Mouse (Mus musculus) neural tube, embryonic 11.5 days (tissue): ENCODE measurements around the gene Zfp128. TPM values are rescaled to one million over a fixed set of nuclear protein-coding genes. Genes with fewer than 3 reads are reported as not detected.
A peak's percentile ranks its signal among the peaks of the same experiment; 100 is the strongest.
"Not testable (repeated sequence)": the region's sequence is repeated elsewhere in the genome, so short reads cannot be mapped to it uniquely, and the experiment has no call there.

Experiments used
- ATAC-seq: fragments of 200-750 bp; cut with Nextera tagmentation; 2 replicates; pipeline ENCODE4 v1.8.0; 2017; ENCODE audit warnings: moderate number of reproducible peaks, mild to moderate bottlenecking, moderate TSS enrichment, moderate library complexity; ENCODE audit not compliant: insufficient read depth, low FRiP score, low TSS enrichment
- DNase-seq: peaks from one replicate; pipeline ENCODE4 v3.0.0-alpha.2; 2015; ENCODE audit warnings: low spot score
- H3K27ac ChIP-seq: fragments of 300-500 bp; sonication (generic); 2 replicates; pipeline ENCODE4 v1.5.1; 2014; ENCODE audit warnings: low read depth, mild to moderate bottlenecking, low read length
- H3K27me3 ChIP-seq: fragments of 300-500 bp; sonication (generic); 2 replicates; pipeline ENCODE4 v1.6.1; 2014; ENCODE audit warnings: mild to moderate bottlenecking, low read length, mixed read lengths; ENCODE audit not compliant: control insufficient read depth, insufficient read depth
- H3K36me3 ChIP-seq: fragments of 300-500 bp; sonication (generic); 2 replicates; pipeline ENCODE4 v1.6.1; 2014; ENCODE audit warnings: mild to moderate bottlenecking, low read length, moderate library complexity, mixed read lengths; ENCODE audit not compliant: control insufficient read depth, insufficient read depth
- H3K4me1 ChIP-seq: fragments of 300-500 bp; sonication (generic); 2 replicates; pipeline ENCODE4 v1.6.1; 2014; ENCODE audit warnings: low read length, mixed read lengths; ENCODE audit not compliant: control insufficient read depth, insufficient read depth
- H3K4me2 ChIP-seq: fragments of 300-500 bp; sonication (generic); 2 replicates; pipeline ENCODE4 v1.6.1; 2014; ENCODE audit warnings: low read depth, mild to moderate bottlenecking, moderate library complexity
- H3K4me3 ChIP-seq: fragments of 300-500 bp; sonication (generic); 2 replicates; pipeline ENCODE4 v1.5.1; 2014; ENCODE audit warnings: low read depth, low read length
- H3K9ac ChIP-seq: fragments of 300-500 bp; sonication (generic); 2 replicates; pipeline ENCODE4 v1.6.1; 2014; ENCODE audit warnings: mild to moderate bottlenecking, low read length
- H3K9me3 ChIP-seq: fragments of 300-500 bp; sonication (generic); 2 replicates; pipeline ENCODE4 v1.6.1; 2016; ENCODE audit warnings: low read length; ENCODE audit not compliant: control insufficient read depth
- WGBS: fragments of 180-500 bp; shearing (Covaris S2); extraction: QIAGEN DNeasy Blood & Tissue Kit; methylation state at CpG from one replicate; pipeline ENCODE4 v1.1.7; 2014; 5-methylcytosine and 5-hydroxymethylcytosine counted together
- polyA plus RNA-seq: library from polyadenylated mRNA; unstranded; fragments of >200 nt; fragmentation: Nextera tagmentation; extraction: Ambion mirVana; gene quantifications from 2 replicates; pipeline ENCODE4 v1.2.1, GENCODE M21; 2014

Zfp128 gene
- polyA plus RNA-seq, 1 experiment from 2014 or later, result 7.0 TPM

DNA sequence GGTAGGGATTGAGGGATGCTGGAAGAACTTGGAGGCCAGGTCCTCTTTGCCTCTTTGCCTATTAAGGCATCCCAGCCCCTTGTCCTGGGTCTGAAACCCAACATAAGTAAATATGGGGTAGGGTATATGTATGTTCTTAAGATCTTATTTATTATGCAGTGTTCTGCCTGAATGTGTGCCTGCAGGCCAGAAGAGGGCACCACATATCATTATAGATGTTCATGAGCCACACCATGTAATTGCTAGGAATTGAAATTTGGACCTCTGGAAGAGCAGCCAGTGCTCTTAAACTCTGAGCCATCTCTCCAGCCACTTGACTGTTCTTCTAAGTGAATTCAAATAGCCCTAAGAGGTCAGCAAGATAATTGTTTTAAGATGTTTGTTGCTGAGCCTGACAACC, 32.6 kb downstream of the Zfp128 start:
- Histone ChIP-seq H3K4me1 (no peaks in the 10 kb centered on the region), H3K27ac (no peak overlapping the region), H3K27me3 (no peaks in the 10 kb centered on the region), H3K4me2 (no peak overlapping the region), H3K9me3 (no peaks in the 10 kb centered on the region), H3K4me3 (no peak overlapping the region), H3K36me3 (no peaks in the 10 kb centered on the region; the same call in 1 of the 2 replicates), H3K9ac (no peak overlapping the region)
- DNase-seq (no peak), ATAC-seq (no peak)

DNA sequence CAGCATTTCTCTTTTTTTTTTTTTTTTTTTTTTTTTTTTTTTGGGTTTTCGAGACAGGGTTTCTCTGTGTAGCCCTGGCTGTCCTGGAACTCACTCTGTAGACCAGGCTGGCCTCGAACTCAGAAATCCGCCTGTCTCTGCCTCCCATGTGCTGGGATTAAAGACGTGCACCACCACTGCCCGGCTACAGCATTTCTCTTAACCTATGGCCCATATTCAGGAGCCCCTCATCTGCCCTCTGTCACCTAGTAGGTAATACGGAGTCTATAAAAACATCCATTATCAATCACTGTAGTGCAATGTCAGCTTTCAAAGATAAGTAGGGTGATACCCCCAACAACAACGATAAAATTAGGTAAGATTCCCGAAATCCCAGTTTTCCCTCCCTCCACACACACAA, 39.5 kb downstream of the Zfp128 start:
- not testable (repeated sequence) for DNase-seq, H3K27me3 ChIP-seq, H3K9me3 ChIP-seq, ATAC-seq, H3K4me2 ChIP-seq, H3K27ac ChIP-seq, H3K4me3 ChIP-seq, H3K4me1 ChIP-seq, H3K9ac ChIP-seq
- peaks cover 12% of the 10 kb centered on the region for H3K36me3 ChIP-seq
- WGBS, result 90% methylated on average over 7 of the region's 8 CpGs

DNA sequence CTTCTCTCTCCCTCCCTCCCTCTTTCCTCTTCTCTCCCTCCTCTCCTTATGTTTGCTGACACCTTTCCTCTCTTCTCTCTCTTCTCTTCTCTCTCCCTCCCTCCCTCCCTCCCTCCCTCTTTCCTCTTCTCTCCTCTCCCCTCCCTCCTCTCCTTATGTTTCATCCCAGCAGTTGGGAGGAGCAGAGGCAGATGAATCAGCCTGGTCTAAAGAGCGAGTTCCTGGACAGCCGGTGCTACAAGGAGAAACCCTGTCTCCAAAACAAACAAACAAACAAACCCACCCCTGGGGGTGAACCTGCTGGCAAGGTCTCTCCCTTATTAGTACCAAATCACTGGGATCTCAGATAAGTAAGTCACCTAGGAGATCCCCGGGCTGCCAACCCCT, 40.3 kb downstream of the Zfp128 start:
- peak overlapping the region; percentile 77 for H3K9ac ChIP-seq
- no peaks in the 10 kb centered on the region for H3K27me3 ChIP-seq
- ATAC-seq (no peak), DNase-seq (no peak)
- peaks cover 8% of the 10 kb centered on the region for H3K4me1 ChIP-seq
- WGBS, result 0% methylated on average over 3 of the region's 3 CpGs
- peak overlapping the region; percentile 88 for H3K27ac ChIP-seq
- H3K4me3 ChIP-seq, result peak overlapping the region; percentile 57
- H3K9me3 ChIP-seq, result no peaks in the 10 kb centered on the region
- peaks cover 20% of the 10 kb centered on the region for H3K36me3 ChIP-seq
- peak overlapping the region; percentile 90 for H3K4me2 ChIP-seq

DNA sequence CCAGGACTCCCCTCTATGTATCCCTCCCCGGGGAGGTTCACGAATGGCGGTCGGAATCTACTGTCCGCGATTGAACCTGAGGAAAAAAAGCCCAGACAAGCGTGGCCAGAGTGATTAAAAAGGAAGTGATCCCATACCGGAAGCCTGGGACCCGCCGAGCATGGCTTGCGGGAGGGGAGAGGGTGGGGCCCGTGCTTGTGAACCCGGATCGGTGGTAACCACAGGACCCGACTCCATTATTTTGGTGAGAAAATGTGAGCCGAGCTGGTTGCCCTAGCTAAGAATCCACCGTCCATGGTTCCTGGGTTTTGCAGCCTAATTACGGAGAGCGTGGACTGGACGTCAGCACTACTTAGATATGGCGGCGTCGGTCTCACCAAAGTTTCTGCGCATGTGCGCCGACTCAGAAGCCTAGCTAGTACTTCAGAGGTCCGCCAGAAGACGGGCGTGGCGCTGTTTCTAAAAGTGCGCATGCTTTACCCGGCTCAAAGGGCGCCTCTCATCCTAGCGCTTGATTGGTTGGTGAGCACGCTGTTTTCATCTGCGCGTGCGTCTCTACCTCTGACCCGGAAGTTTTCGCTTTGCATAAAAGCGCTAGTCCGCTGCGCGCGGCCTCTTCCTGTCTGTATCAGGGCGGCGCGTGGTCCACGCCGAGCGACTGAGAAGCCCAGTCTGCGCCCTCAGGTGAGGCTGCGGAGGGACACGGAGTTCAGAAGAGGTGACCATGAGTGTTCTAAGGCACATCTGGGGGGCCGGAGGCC, 40.9 kb downstream of the Zfp128 start, which contains the start of gene Rps5:
Gene Rps5 (plus strand): TSS at position 586 of the 761 bp plus-strand sequence.
- peaks cover 8% of the 10 kb centered on the region for H3K4me1 ChIP-seq
- DNase-seq, result peak; percentile 97
- H3K4me3 ChIP-seq, result peak within 1 kb of the TSS; percentile 57
- ATAC-seq, result peak; percentile 99
- peak within 1 kb of the TSS; percentile 77 for H3K9ac ChIP-seq
- H3K4me2 ChIP-seq, result peak within 1 kb of the TSS; percentile 90
- peaks cover 4% of the 10 kb centered on the region; the same call in 1 of the 2 replicates for H3K27me3 ChIP-seq
- under 1% methylated on average over 55 of the region's 55 CpGs for WGBS
- H3K36me3 ChIP-seq, result peaks cover 21% of the 10 kb centered on the region
- peak within 1 kb of the TSS; percentile 88 for H3K27ac ChIP-seq
- H3K9me3 ChIP-seq, result no peaks in the 10 kb centered on the region

DNA sequence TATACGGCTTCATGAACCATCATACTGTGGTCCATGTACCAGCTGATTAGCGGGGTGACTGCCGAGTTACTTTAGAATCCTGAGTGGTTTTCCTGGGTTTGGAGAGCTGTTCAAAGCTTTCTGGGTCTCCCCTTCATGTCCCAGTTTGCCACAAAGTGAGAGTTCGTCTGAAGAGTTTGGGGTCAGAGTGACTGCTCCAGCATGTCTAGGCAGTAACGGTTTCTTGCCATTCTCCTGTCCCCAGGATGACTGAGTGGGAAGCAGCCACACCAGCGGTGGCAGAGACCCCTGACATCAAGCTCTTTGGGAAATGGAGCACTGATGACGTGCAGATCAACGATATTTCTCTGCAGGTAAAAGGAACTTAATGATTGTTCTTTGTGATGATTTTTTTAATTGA, 41.8 kb downstream of the Zfp128 start:
- WGBS, result 4% methylated on average over 8 of the region's 8 CpGs
- H3K27me3 ChIP-seq, result peaks cover 11% of the 10 kb centered on the region

DNA sequence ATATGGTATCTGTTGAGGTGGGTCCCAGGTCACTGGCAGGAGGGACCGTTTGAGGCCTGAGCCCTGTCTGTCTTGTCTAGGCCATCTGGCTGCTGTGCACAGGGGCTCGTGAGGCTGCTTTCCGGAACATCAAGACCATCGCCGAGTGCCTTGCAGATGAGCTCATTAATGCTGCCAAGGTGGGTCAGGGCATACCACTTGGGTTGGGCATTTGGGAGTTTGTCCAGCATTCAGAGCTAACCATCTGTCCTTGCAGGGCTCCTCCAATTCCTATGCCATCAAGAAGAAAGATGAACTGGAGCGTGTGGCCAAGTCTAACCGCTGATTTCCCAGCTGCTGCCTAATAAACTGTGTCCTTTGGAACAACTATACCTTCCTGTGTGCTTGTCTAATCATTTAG, 45.3 kb downstream of the Zfp128 start:
- peaks cover 8% of the 10 kb centered on the region for H3K4me1 ChIP-seq
- ATAC-seq (no peak), DNase-seq (no peak)
- H3K9ac ChIP-seq, result no peak overlapping the region
- no peak overlapping the region for H3K27ac ChIP-seq
- peaks cover 24% of the 10 kb centered on the region for H3K36me3 ChIP-seq
- peaks cover 21% of the 10 kb centered on the region for H3K27me3 ChIP-seq
- no peak overlapping the region for H3K4me2 ChIP-seq
- no peaks in the 10 kb centered on the region for H3K9me3 ChIP-seq
- H3K4me3 ChIP-seq, result no peak overlapping the region
- 87% methylated on average over 7 of the region's 7 CpGs for WGBS

More for the DNA sequence above, 41.8 kb downstream of the Zfp128 start:
- no peak for ATAC-seq
- Histone ChIP-seq H3K4me2 (peak overlapping the region; percentile 78), H3K27ac (no peak overlapping the region), H3K4me3 (peak overlapping the region; percentile 57), H3K9ac (peak overlapping the region; percentile 56), H3K4me1 (peaks cover 8% of the 10 kb centered on the region), H3K36me3 (peaks cover 24% of the 10 kb centered on the region), H3K9me3 (no peaks in the 10 kb centered on the region)
- DNase-seq, result no peak

DNA sequence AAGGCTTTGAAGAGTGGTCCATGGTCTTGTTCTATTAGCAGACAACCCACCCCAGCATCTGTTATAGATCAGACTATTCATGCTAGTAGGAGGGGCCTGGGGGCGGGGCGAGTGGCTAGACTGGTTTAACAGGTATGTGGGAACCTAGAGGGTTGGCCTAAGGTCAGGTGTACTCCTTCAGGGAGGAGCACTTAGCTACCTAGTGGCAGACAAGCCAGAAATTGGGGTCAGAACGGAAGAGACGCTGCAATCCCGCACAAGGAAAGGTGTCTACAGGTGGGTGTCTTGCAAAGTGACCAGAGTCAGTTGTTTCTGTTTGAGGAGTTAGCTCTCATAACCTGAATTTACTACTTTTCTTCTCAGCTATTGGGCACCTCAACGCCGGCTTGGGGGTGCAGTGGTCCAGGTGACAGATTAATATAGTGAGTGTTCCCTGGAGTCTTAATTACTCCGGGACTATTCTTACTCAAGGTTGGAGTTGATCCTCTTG, 46.3 kb downstream of the Zfp128 start, which contains the start of gene Rnf225:
Gene Rnf225 (plus strand): TSS at position 226 of the 490 bp plus-strand sequence.
- H3K27me3 ChIP-seq, result peaks cover 21% of the 10 kb centered on the region
- H3K4me1 ChIP-seq, result peaks cover 8% of the 10 kb centered on the region
- peaks cover 24% of the 10 kb centered on the region for H3K36me3 ChIP-seq
- peak within 1 kb of the TSS; percentile 18; the same call in 1 of the 2 replicates for H3K4me3 ChIP-seq
- DNase-seq, result peak; percentile 36
- no peak for ATAC-seq
- no peak within 1 kb of the TSS for H3K27ac ChIP-seq
- 26% methylated on average over 8 of the region's 8 CpGs for WGBS
- peak within 1 kb of the TSS; percentile 43 for H3K4me2 ChIP-seq
- peak within 1 kb of the TSS; percentile 22; the same call in 1 of the 2 replicates for H3K9ac ChIP-seq
- H3K9me3 ChIP-seq, result no peaks in the 10 kb centered on the region

DNA sequence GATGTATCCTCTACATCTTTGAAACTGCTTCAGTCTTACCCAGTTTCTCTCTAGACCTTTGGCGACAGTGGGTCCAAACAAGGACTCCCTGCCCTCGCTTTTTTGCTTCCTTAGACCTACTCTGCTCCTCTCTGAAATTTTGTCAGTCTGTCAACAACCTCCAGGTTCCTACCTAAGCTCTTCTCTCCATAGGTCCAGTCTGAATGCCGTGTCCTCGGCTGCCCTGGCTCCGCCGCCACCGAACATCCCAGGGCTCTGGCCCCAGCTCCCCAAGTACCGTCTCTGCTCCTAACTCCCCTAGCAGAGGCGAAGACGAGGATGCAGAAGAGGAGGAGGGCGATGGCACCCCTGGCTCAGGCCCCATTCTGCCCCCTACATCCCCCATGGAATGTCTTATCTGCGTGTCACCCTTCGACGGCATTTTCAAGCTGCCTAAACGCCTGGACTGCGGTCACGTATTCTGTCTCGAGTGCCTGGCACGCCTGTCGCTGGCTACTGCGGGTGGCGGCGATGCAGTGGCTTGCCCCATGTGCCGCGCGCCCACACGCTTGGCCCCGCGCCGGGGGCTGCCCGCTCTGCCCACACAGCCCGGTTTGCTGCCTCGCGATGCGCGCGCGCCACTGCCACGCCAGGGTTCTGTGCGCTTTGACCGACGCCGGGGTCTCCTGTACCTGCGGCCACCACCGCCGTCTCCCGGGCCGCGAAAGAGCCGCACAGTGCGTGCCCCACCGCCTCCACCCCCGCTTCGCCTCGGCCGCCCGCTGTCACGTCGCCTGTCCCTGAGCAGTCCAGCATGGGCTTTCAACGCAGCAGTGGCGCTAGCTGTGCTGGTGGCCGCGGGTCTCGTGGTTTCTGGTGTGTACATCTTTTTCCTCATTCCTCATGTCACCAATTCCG, 47.0 kb downstream of the Zfp128 start:
- H3K9me3 ChIP-seq, result no peaks in the 10 kb centered on the region
- peaks cover 21% of the 10 kb centered on the region for H3K27me3 ChIP-seq
- H3K9ac ChIP-seq, result peak overlapping the region; percentile 22; the same call in 1 of the 2 replicates
- H3K4me1 ChIP-seq, result peaks cover 6% of the 10 kb centered on the region
- H3K27ac ChIP-seq, result no peak overlapping the region
- 3% methylated on average over 65 of the region's 65 CpGs for WGBS
- H3K4me2 ChIP-seq, result peak overlapping the region; percentile 43
- peak; percentile 38; the same call in 1 of the 2 replicates for ATAC-seq
- DNase-seq, result peak; percentile 28
- H3K4me3 ChIP-seq, result peak overlapping the region; percentile 18; the same call in 1 of the 2 replicates
- H3K36me3 ChIP-seq, result peaks cover 24% of the 10 kb centered on the region
